Mouse (Mus musculus): ENCODE data around the gene Scn8a. TPM values are rescaled to one million over a fixed set of nuclear protein-coding genes. Genes with fewer than 3 reads are reported as not detected.
A peak's percentile ranks its signal among the peaks of the same experiment; 100 is the strongest.

Gene Scn8a
- polyA plus RNA-seq, 1 experiment from 2014 or later = 8.2 TPM

DNA sequence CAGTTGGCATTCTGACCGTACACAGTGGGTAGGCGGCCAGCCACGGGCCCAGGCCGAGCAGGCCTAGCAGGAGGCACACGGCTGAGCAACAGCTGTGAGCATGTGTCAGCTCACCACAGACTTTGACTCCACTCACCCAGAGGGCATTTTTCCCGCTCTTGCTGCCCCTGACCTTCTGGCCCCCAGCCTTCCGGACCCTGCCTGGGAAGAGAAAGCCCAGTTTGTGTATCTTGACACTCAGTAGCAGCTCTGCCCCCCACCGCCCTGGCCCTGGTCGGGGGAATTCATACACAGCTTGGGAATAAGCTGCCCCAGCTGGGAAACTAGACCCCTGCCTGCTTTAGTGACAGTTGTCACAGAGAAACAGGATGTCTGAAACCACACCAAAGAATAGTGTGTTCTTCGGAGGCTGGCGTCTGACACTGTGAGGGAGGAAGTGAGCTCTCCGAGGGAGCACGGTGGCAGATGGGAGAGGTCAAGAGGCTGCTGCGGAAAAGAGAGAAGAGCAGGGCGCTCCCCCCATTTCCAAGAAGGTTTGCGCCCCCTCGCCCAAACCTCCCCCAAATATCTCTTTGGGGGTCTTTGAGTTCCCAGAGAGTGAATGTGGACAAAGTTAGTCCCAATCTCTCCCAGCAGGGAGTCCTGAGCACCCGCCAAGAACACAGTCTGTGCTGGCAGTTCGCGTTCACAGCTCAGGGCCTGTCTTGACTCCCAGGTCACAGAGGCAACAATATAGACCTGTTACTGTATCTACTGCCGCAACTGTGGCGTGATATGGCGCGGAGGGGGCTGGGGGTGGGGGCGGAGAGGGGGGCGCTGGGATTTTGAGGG is 24.4 kb upstream of the Scn8a start:
- no peak overlapping the region for H3K27ac ChIP-seq
- H3K9me3 ChIP-seq = 0 out of 2 replicates have a peak, but pooled peaks cover 3% of the 10 kb centered on the region
- no peak overlapping the region for H3K9ac ChIP-seq
- H3K36me3 ChIP-seq = no peaks in the 10 kb centered on the region
- WGBS = 28% methylated on average over 26 of the region's 26 CpGs
- H3K4me3 ChIP-seq = no peak overlapping the region
- 0 out of 2 replicates have a peak, but pooled peaks cover 4% of the 10 kb centered on the region for H3K27me3 ChIP-seq
- H3K4me1 ChIP-seq = peaks cover 6% of the 10 kb centered on the region; the same call in 1 of the 2 replicates
- no peak for ATAC-seq (ENCODE audit: insufficient number of reproducible peaks, insufficient read depth, low FRiP score, low TSS enrichment, low read depth)
- H3K4me2 ChIP-seq = no peak overlapping the region

DNA sequence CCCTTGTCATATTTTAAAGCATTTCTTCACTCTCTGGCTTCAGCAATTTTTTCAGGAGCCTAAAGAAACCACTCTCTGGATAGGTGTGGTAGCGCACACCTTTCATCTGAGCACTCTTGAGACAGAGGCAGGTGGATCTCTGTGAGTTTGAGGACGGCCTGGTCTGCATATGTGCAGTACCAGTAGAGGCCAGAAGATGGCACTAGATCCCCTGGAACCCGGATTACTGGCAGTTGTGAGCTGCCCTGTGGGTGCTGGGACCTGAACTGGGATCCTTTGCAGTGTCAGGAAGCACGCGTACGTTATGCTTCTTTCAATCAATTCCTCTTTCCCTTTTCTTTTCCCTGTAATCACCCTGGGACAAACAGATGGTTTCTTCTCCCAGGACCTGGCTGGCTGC is 22.5 kb upstream of the Scn8a start:
- Histone ChIP-seq H3K4me1 (peaks cover 6% of the 10 kb centered on the region; the same call in 1 of the 2 replicates), H3K9me3 (0 out of 2 replicates have a peak, but pooled peaks cover 3% of the 10 kb centered on the region), H3K36me3 (no peaks in the 10 kb centered on the region), H3K9ac (no peak overlapping the region), H3K27me3 (0 out of 2 replicates have a peak, but pooled peaks cover 4% of the 10 kb centered on the region), H3K4me2 (no peak overlapping the region), H3K4me3 (no peak overlapping the region), H3K27ac (no peak overlapping the region)
- WGBS = 86% methylated on average over 6 of the region's 6 CpGs
- no peak for ATAC-seq (ENCODE audit: insufficient number of reproducible peaks, insufficient read depth, low FRiP score, low TSS enrichment, low read depth)

DNA sequence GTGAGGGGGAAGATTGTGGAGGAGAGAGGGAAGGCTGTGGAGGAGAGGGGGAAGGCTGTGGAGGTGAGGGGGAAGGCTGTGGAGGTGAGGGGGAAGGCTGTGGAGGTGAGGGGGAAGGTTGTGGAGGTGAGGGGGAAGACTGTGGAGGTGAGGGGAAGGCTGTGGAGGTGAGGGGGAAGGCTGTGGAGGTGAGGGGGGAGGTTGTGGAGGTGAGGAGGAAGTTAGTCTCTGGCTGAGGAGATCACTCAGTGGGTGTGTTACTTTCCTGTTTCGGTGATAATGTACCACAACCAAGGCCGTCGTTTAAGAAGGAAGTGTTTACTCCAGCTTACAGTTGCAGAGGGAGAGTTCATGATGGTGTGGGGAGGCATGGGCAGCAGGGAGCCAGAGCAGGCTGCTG is 12.1 kb upstream of the Scn8a start:
- H3K36me3 ChIP-seq = no peaks in the 10 kb centered on the region
- peaks cover 3% of the 10 kb centered on the region; the same call in 1 of the 2 replicates for H3K27me3 ChIP-seq
- H3K4me3 ChIP-seq = no peak overlapping the region
- H3K9ac ChIP-seq = no peak overlapping the region
- ATAC-seq (ENCODE audit: insufficient number of reproducible peaks, insufficient read depth, low FRiP score, low TSS enrichment, low read depth) = no peak
- H3K4me2 ChIP-seq = no peak overlapping the region
- H3K9me3 ChIP-seq = no peaks in the 10 kb centered on the region
- 82% methylated on average over 3 of the region's 3 CpGs for WGBS
- H3K27ac ChIP-seq = no peak overlapping the region
- no peaks in the 10 kb centered on the region for H3K4me1 ChIP-seq

DNA sequence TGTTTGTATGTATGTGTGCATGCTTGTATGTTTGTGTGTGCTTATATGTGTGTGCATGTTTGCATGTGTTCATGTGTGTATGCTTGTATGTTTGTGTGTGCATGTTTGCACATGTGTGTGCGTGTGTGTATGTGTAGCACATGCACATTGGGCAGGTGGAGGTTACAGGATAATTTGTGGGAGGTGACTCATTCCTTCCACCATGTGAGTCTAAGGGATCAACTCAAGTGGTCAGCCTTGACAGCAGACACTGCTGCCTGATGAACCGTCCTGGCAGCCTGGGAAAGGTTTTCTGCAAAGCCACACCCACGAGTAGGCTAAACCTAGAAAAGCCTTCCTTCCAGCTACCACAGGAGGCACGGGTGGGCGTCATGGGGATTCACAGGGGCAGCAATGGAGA is 8.8 kb upstream of the Scn8a start:
- no peak overlapping the region for H3K9ac ChIP-seq
- H3K4me1 ChIP-seq = no peaks in the 10 kb centered on the region
- H3K9me3 ChIP-seq = no peaks in the 10 kb centered on the region
- H3K4me3 ChIP-seq = no peak overlapping the region
- WGBS = 37% methylated on average over 5 of the region's 5 CpGs
- no peak for ATAC-seq (ENCODE audit: insufficient number of reproducible peaks, insufficient read depth, low FRiP score, low TSS enrichment, low read depth)
- H3K27me3 ChIP-seq = peaks cover 3% of the 10 kb centered on the region
- H3K36me3 ChIP-seq = no peaks in the 10 kb centered on the region
- no peak overlapping the region for H3K27ac ChIP-seq
- H3K4me2 ChIP-seq = no peak overlapping the region

DNA sequence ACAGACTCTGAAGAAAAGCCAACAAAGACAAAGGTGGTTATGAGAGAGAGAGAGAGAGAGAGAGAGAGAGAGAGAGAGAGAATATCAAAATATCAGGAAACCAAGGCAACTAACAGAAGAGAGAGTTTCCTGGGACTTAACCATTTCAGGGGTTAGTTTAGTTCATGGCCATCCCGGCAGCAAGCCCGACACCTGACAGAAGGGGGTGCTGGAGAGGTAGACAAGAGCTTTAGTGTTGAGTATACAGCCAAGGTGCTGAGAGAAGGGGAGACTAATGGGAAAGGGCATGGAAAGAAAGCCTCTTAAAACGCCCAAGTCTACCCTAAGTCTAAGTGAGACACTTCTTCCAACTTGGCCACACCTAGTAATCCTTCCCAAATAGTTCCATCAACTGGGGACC is 4.1 kb upstream of the Scn8a start:
- H3K4me1 ChIP-seq = peaks cover 7% of the 10 kb centered on the region
- H3K9ac ChIP-seq = no peak overlapping the region
- no peak overlapping the region for H3K4me2 ChIP-seq
- ATAC-seq (ENCODE audit: insufficient number of reproducible peaks, insufficient read depth, low FRiP score, low TSS enrichment, low read depth) = no peak
- H3K27me3 ChIP-seq = peaks cover 20% of the 10 kb centered on the region
- no peaks in the 10 kb centered on the region for H3K36me3 ChIP-seq
- WGBS = 37% methylated on average over 3 of the region's 3 CpGs
- H3K9me3 ChIP-seq = no peaks in the 10 kb centered on the region
- H3K4me3 ChIP-seq = no peak overlapping the region
- H3K27ac ChIP-seq = no peak overlapping the region

DNA sequence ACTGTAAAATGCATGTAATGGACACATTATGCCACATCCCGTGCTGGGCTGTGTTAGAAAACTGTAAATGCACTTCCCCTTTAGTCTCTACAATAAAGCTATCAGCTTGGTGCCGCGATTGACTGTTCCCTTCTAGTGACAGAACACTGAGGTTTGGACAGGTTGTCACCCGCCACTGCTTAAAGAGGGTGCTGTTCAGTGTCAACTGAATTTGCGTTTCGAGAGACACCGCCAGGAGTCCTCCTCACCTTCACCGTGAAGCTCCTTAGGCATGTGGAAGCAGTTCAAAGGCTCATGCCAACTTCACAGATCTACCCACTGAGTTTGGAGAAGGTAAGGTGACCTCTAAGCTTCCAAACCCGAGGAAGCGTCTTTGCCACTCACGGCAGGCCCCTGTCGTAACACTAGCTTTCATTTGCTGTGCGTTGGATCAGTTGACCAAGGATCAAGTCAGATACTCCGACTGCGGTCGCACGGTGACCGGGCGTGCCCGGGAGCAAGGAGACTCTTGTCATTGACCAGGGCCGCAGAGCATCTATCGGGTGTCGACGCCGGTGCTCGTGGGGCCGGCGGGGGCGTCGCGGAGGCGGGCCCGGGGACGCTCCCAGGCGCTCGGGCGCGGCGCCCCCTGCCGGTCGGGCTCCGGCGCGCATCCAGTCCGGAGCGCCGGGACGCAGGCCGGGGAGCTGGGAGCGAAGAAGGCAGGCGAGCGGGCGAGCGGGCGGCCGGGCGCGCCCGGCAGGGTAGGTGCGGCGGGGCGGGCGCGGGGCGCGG is 530 bp downstream of the Scn8a start:
- H3K27me3 ChIP-seq = peaks cover 43% of the 10 kb centered on the region
- no peak overlapping the region for H3K27ac ChIP-seq
- 0 out of 2 replicates have a peak, but pooled peaks have one; percentile 26 for ATAC-seq (ENCODE audit: insufficient number of reproducible peaks, insufficient read depth, low FRiP score, low TSS enrichment, low read depth)
- peak overlapping the region; percentile 59 for H3K9ac ChIP-seq
- H3K4me3 ChIP-seq = peak overlapping the region; percentile 78
- H3K4me2 ChIP-seq = peak overlapping the region; percentile 78
- WGBS = 4% methylated on average over 36 of the region's 66 CpGs
- H3K4me1 ChIP-seq = peaks cover 26% of the 10 kb centered on the region
- H3K9me3 ChIP-seq = no peaks in the 10 kb centered on the region
- no peaks in the 10 kb centered on the region for H3K36me3 ChIP-seq

DNA sequence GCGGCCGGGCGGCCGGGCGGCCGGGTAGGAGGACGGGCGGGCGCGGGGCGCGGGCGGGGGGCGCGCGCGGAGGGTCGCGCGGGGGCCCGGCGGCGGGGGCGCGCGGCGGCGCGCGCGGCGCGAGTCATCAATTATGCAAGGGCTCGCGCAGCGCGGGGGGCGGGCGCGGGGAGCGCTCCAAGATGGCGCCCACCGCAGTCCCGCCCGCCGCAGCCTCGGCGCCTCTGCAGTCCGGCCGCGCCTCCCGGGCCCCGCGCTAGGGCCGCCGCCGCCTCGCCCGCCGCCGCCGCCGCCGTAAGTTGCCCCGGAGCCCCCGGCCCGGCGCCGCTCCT is 1.1 kb downstream of the Scn8a start:
- under 1% methylated on average over 26 of the region's 69 CpGs for WGBS
- no peak for ATAC-seq (ENCODE audit: insufficient number of reproducible peaks, insufficient read depth, low FRiP score, low TSS enrichment, low read depth)
- Histone ChIP-seq H3K4me2 (peak overlapping the region; percentile 93), H3K4me3 (peak overlapping the region; percentile 78), H3K4me1 (peaks cover 26% of the 10 kb centered on the region), H3K27me3 (peaks cover 43% of the 10 kb centered on the region), H3K9me3 (no peaks in the 10 kb centered on the region), H3K36me3 (no peaks in the 10 kb centered on the region), H3K27ac (no peak overlapping the region), H3K9ac (peak overlapping the region; percentile 81)

DNA sequence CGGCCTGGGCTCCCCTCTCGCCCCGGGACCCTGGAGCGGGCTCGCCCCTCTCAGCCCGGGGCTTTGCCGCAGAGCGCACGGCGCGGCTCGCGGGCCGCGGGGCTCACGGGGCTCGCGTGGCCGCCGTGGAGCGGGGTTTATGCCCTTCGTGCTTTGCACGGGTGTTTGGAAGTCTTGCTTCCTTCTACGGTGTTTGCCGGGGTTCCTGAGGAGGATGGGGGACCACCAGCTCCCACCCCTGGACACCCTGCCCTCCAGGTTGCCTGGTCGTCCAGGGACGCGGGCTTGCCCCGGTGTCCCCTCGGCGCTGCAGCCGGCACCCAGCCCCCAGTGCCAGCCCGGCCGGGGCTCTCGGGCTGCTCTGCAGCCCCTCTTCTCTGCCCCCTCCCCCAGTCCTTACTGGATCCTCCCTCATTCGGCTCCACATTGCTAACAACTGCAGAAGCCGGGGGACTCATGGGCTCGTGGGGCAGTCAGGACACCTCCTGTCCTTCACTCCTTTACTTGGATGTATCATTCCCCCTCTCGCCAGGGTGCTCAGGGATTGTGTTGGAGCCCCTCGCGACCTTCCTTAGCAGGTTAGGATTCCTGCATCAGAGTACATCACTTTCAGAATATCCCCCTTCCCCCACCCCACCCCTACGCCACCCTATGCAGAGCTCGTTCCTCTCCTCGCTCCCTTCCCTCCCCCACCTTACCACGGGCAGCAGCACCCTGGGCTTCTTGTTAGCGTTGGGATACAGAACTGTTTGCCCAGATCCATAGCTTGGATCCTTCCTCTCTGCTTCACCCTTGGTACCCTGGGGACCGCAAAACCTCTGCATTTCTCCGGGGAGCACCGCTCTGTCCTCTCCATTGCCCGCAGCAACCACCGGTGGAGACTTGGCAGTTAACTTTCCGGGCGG is 1.7 kb downstream of the Scn8a start:
- no peaks in the 10 kb centered on the region for H3K36me3 ChIP-seq
- ATAC-seq (ENCODE audit: insufficient number of reproducible peaks, insufficient read depth, low FRiP score, low TSS enrichment, low read depth) = no peak
- H3K27me3 ChIP-seq = peaks cover 43% of the 10 kb centered on the region
- WGBS = 1% methylated on average over 51 of the region's 53 CpGs
- no peak overlapping the region for H3K27ac ChIP-seq
- H3K4me1 ChIP-seq = peaks cover 26% of the 10 kb centered on the region
- no peaks in the 10 kb centered on the region for H3K9me3 ChIP-seq
- H3K4me2 ChIP-seq = peak overlapping the region; percentile 93
- H3K4me3 ChIP-seq = peak overlapping the region; percentile 78
- peak overlapping the region; percentile 81 for H3K9ac ChIP-seq

DNA sequence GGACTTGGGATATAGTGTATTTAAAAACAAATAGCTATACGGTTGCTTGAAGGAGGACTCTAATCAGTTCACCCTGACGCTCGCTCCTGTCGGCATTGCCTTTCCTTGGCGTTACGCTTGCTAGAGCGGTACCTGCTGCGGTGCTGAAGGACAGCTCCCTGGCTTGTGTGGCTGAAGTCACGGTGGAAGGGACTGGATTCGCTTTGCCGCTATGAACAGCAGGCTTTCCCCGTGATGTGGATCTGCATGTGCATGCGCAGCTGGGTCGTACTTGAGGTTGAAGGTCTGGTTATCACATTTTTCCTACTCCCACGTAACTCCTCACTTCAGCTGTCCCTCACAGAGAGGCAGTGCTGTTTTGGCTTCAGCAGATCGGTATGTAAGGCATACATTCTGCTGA is 3.5 kb downstream of the Scn8a start:
- ATAC-seq (ENCODE audit: insufficient number of reproducible peaks, insufficient read depth, low FRiP score, low TSS enrichment, low read depth) = no peak
- no peaks in the 10 kb centered on the region for H3K36me3 ChIP-seq
- H3K4me2 ChIP-seq = peak overlapping the region; percentile 20
- H3K9me3 ChIP-seq = no peaks in the 10 kb centered on the region
- no peak overlapping the region for H3K9ac ChIP-seq
- H3K4me3 ChIP-seq = no peak overlapping the region
- no peak overlapping the region for H3K27ac ChIP-seq
- peaks cover 26% of the 10 kb centered on the region for H3K4me1 ChIP-seq
- H3K27me3 ChIP-seq = peaks cover 43% of the 10 kb centered on the region
- 3% methylated on average over 16 of the region's 16 CpGs for WGBS

DNA sequence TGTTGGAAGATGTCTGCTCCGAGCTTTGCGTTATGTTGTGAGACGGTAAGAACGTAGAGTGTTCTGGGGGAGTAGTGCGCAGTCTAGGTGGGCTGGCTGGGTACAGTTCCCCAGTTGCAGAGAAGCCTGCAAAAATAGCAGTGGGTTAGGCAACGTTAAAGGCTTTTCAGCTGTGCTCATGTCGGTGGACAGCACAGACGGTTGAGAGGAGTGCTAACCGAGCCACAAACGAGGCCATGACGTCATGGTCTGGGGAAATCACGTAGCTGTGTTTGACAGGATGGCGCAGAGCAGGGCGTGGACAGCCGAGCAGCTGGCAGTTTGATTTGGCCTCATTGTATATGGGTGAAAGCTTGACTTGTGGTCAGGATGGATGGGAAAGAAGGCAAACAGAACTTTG is 9.4 kb downstream of the Scn8a start:
- no peak overlapping the region for H3K4me3 ChIP-seq
- 64% methylated on average over 15 of the region's 15 CpGs for WGBS
- no peak for ATAC-seq (ENCODE audit: insufficient number of reproducible peaks, insufficient read depth, low FRiP score, low TSS enrichment, low read depth)
- no peaks in the 10 kb centered on the region for H3K4me1 ChIP-seq
- H3K27me3 ChIP-seq = no peaks in the 10 kb centered on the region
- H3K9me3 ChIP-seq = no peaks in the 10 kb centered on the region
- H3K36me3 ChIP-seq = no peaks in the 10 kb centered on the region
- H3K27ac ChIP-seq = no peak overlapping the region
- no peak overlapping the region for H3K4me2 ChIP-seq
- no peak overlapping the region for H3K9ac ChIP-seq

DNA sequence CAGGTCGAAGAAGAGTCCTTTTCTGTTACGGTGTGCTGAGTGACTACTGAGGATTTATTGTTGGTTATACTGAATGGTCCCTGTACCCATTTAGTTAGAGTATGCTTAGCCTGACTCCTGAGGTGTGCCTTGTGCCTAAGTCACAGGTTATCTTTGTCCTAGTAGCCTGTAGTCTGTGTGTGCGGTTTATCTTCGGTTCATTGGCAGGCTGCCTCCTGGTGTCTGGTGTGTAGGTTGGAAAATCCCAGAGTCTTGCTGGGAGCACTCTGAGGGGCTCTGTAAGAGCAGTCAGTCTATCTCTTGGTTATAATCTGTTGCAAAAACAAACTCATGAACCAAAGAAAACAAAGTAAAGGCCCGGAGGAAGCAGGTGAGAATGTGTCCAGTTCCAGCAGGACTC is 11.7 kb downstream of the Scn8a start:
- Histone ChIP-seq H3K4me2 (no peak overlapping the region), H3K27ac (no peak overlapping the region), H3K9me3 (no peaks in the 10 kb centered on the region), H3K9ac (no peak overlapping the region), H3K36me3 (no peaks in the 10 kb centered on the region), H3K27me3 (no peaks in the 10 kb centered on the region), H3K4me1 (no peaks in the 10 kb centered on the region), H3K4me3 (no peak overlapping the region)
- no peak for ATAC-seq (ENCODE audit: insufficient number of reproducible peaks, insufficient read depth, low FRiP score, low TSS enrichment, low read depth)
- WGBS = 81% methylated on average over 5 of the region's 5 CpGs
